Mouse (Mus musculus) ES-E14 (cell line): Measurements from ENCODE around the gene 3110082I17Rik. TPM values are rescaled to one million over a fixed set of nuclear protein-coding genes. Genes with fewer than 3 reads are reported as not detected.
A peak's percentile ranks its signal among the peaks of the same experiment; 100 is the strongest.

Experiments
- DNase-seq: peaks from one replicate; pipeline ENCODE4 v3.0.0-alpha.2; 2013; ENCODE audit warnings: low read depth, low spot score
- H3K27ac ChIP-seq: 2 replicates; pipeline ENCODE4 v1.5.1; 2012; ENCODE audit warnings: low read depth, mild to moderate bottlenecking, low read length, moderate library complexity, mixed read lengths; ENCODE audit not compliant: poor library complexity, insufficient read depth, severe bottlenecking
- H3K36me3 ChIP-seq: 2 replicates; pipeline ENCODE4 v1.6.1; 2012; ENCODE audit warnings: mild to moderate bottlenecking, low read length, moderate library complexity, mixed read lengths; ENCODE audit not compliant: control insufficient read depth, poor library complexity, insufficient read depth, severe bottlenecking
- H3K4me1 ChIP-seq, 2 experiments: fragments of 150-350 bp in 1 of 2; sonication (generic) in 1 of 2; 2 replicates each; pipeline ENCODE4 v1.6.1; 2012; ENCODE audit warnings: low read length in 2 of 2, mild to moderate bottlenecking in 1 of 2, mixed read lengths in 1 of 2; ENCODE audit not compliant: control insufficient read depth in 2 of 2, insufficient read depth in 2 of 2, poor library complexity in 1 of 2
- H3K4me3 ChIP-seq, 2 experiments: fragments of 150-350 bp in 1 of 2; sonication (generic) in 1 of 2; 2 replicates each; pipeline ENCODE4 v1.5.1; 2012; ENCODE audit warnings: low read length in 2 of 2, low read depth in 1 of 2, mild to moderate bottlenecking in 1 of 2, mixed read lengths in 1 of 2; ENCODE audit not compliant: insufficient read depth in 1 of 2, poor library complexity in 1 of 2, severe bottlenecking in 1 of 2
- H3K9ac ChIP-seq: 2 replicates; pipeline ENCODE4 v1.6.1; 2012; ENCODE audit warnings: low read depth, mild to moderate bottlenecking, low read length, mixed read lengths; ENCODE audit not compliant: poor library complexity, insufficient read depth, severe bottlenecking
- H3K9me3 ChIP-seq: fragments of 150-350 bp; sonication (generic); 2 replicates; pipeline ENCODE4 v1.6.1; 2012; ENCODE audit warnings: low read depth, mild to moderate bottlenecking, low read length; ENCODE audit not compliant: control insufficient read depth, insufficient read depth
- CHD2 ChIP-seq: IDR thresholded peaks from 2 replicates; pipeline ENCODE4 v1.6.1; 2014; ENCODE audit warnings: mild to moderate bottlenecking, low read depth, low read length, inconsistent platforms
- HCFC1 ChIP-seq: IDR thresholded peaks from 2 replicates; pipeline ENCODE4 v1.6.1; 2012; ENCODE audit warnings: low read length, inconsistent platforms, borderline replicate concordance; ENCODE audit not compliant: insufficient read depth
- MAFK ChIP-seq: IDR thresholded peaks from 2 replicates; pipeline ENCODE4 v1.6.1; 2014; ENCODE audit warnings: mild to moderate bottlenecking, low read depth, low read length, inconsistent platforms; ENCODE audit not compliant: insufficient read depth
- ZC3H11A ChIP-seq: IDR thresholded peaks from 2 replicates; pipeline ENCODE4 v1.6.1; 2012; ENCODE audit warnings: low read depth, mild to moderate bottlenecking, inconsistent platforms, low read length, borderline replicate concordance
- ZNF384 ChIP-seq: IDR thresholded peaks from 2 replicates; pipeline ENCODE4 v1.6.1; 2012; ENCODE audit warnings: low read depth, low read length, inconsistent platforms
- in situ Hi-C, 2 experiments: fragments of 600-800 bp; cut with MboI; formaldehyde crosslinking; loops; one replicate each; pipeline ENCODE4 v1.15.1; 2025; ENCODE audit warnings: low sequenced_read_pairs in 2 of 2, inconsistent platforms in 1 of 2; ENCODE audit not compliant: unreplicated experiment in 2 of 2
- total RNA-seq: library from RNA; depleted of rRNA; stranded (reverse); fragments of 300-350 nt; gene quantifications from 2 replicates; pipeline ENCODE4 v1.2.3, GENCODE M21; 2012

The 3110082I17Rik gene
- total RNA-seq, 1 experiment: 32.6 TPM

GRCm38 (mm10) chr5:139490131-139490530, 29.8 kb upstream of the 3110082I17Rik start:
- in situ Hi-C loops: no loop called here
- no peak for TF ChIP-seq ZNF384
- TF ChIP-seq CHD2: no peak
- no peak for TF ChIP-seq MAFK
- no peak for TF ChIP-seq ZC3H11A
- no peak for TF ChIP-seq HCFC1
- Histone ChIP-seq H3K36me3 (no peaks in the 10 kb centered on the region), H3K4me3 (no peak overlapping the region), H3K9me3 (no peaks in the 10 kb centered on the region), H3K4me1 (peaks cover 0 to 5% of the 10 kb centered on the region in 2 experiments; a peak in 2 of 4 replicates), H3K9ac (no peak overlapping the region), H3K27ac (no peak overlapping the region)
- no peak for DNase-seq

- H3K9me3 ChIP-seq: no peaks in the 10 kb centered on the region
- peaks cover 2 to 8% of the 10 kb centered on the region in 2 experiments; a peak in 2 of 4 replicates for H3K4me1 ChIP-seq
- peak within 1 kb of the TSS; percentile 85 for H3K9ac ChIP-seq
- peaks cover 14% of the 10 kb centered on the region for H3K36me3 ChIP-seq
- peak within 1 kb of the TSS; percentile 57; the same call in 1 of the 2 replicates for H3K27ac ChIP-seq
- H3K4me3 ChIP-seq: peak within 1 kb of the TSS; percentile 89 to 95
- TF ChIP-seq ZC3H11A (no peak), MAFK (no peak), ZNF384 (no peak), CHD2 (0 out of 2 replicates have a peak, but pooled peaks have one; percentile 57), HCFC1 (peak; percentile 79)
- DNase-seq: peak; percentile 100
- in situ Hi-C loops: no loop called here
Observed at GRCm38 (mm10) chr5:139484185-139484814, 24.0 kb upstream of the 3110082I17Rik start, which contains the start of gene Zfand2a. TSS of gene Zfand2a (minus strand) at chr5:139484549.

- Histone ChIP-seq H3K36me3 (peaks cover 24% of the 10 kb centered on the region), H3K9ac (peak overlapping the region; percentile 85), H3K4me3 (peak overlapping the region; percentile 89 to 95), H3K4me1 (peaks cover 2 to 6% of the 10 kb centered on the region in 2 experiments; a peak in 2 of 4 replicates), H3K9me3 (no peaks in the 10 kb centered on the region), H3K27ac (no peak overlapping the region)
- TF ChIP-seq ZC3H11A (no peak), ZNF384 (no peak), HCFC1 (no peak), CHD2 (no peak), MAFK (no peak)
- DNase-seq: no peak
- in situ Hi-C loops: no loop called here
Observed at GRCm38 (mm10) chr5:139483171-139483848, 23.0 kb upstream of the 3110082I17Rik start.

GRCm38 (mm10) chr5:139480406-139480805, 20.1 kb upstream of the 3110082I17Rik start:
- TF ChIP-seq ZNF384 (0 out of 2 replicates have a peak, but pooled peaks have one; percentile 31), CHD2 (no peak), ZC3H11A (no peak), MAFK (no peak), HCFC1 (no peak)
- peaks cover 40% of the 10 kb centered on the region for H3K36me3 ChIP-seq
- H3K4me1 ChIP-seq: peaks cover 2 to 6% of the 10 kb centered on the region in 2 experiments; a peak in 2 of 4 replicates
- DNase-seq: no peak
- peak overlapping the region; percentile 40 for H3K27ac ChIP-seq
- no peaks in the 10 kb centered on the region for H3K9me3 ChIP-seq
- no peak overlapping the region for H3K4me3 ChIP-seq
- in situ Hi-C loops: no loop called here
- no peak overlapping the region for H3K9ac ChIP-seq
